Mouse (Mus musculus): ENCODE measurements around the gene Cdk14. TPM values are rescaled to one million over a fixed set of nuclear protein-coding genes. Genes with fewer than 3 reads are reported as not detected.

Gene Cdk14
- polyA plus RNA-seq, 1 experiment from 2014 or later, result 22.7 TPM

GRCm38 (mm10) chr5:4891862-4892704 is 528.0 kb downstream of the Cdk14 start:
- Histone ChIP-seq H3K4me3 (ENCODE audit: low read depth, low read length) (no peak overlapping the region), H3K27ac (replicated peaks; ENCODE audit: low read depth, low read length) (no peak overlapping the region), H3K36me3 (ENCODE audit: control insufficient read depth, insufficient read depth, low read length) (no peaks in the 10 kb centered on the region), H3K4me2 (ENCODE audit: low read depth, severe bottlenecking) (no peak overlapping the region), H3K27me3 (ENCODE audit: control insufficient read depth, insufficient read depth, low read length) (no peaks in the 10 kb centered on the region), H3K4me1 (ENCODE audit: control insufficient read depth, insufficient read depth, low read length) (no peaks in the 10 kb centered on the region), H3K9ac (ENCODE audit: low read length) (no peak overlapping the region), H3K9me3 (ENCODE audit: control insufficient read depth, low read length) (no peaks in the 10 kb centered on the region)
- DNase-seq (ENCODE audit: low spot score) (no peak), ATAC-seq (ENCODE audit: insufficient number of reproducible peaks, low FRiP score, low TSS enrichment, low read depth) (no peak)
- WGBS, result 86% methylated on average over 17 of the region's 17 CpGs

- Histone ChIP-seq H3K9me3 (ENCODE audit: control insufficient read depth, low read length) (no peaks in the 10 kb centered on the region), H3K4me2 (ENCODE audit: low read depth, severe bottlenecking) (no peak overlapping the region), H3K27ac (replicated peaks; ENCODE audit: low read depth, low read length) (no peak overlapping the region), H3K9ac (ENCODE audit: low read length) (no peak overlapping the region), H3K36me3 (ENCODE audit: control insufficient read depth, insufficient read depth, low read length) (no peaks in the 10 kb centered on the region), H3K27me3 (ENCODE audit: control insufficient read depth, insufficient read depth, low read length) (no peaks in the 10 kb centered on the region), H3K4me1 (ENCODE audit: control insufficient read depth, insufficient read depth, low read length) (no peaks in the 10 kb centered on the region), H3K4me3 (ENCODE audit: low read depth, low read length) (no peak overlapping the region)
- no peak for DNase-seq (ENCODE audit: low spot score)
- 88% methylated on average over 4 of the region's 4 CpGs for WGBS
- ATAC-seq (ENCODE audit: insufficient number of reproducible peaks, low FRiP score, low TSS enrichment, low read depth), result no peak
Observed at GRCm38 (mm10) chr5:4887069-4887468, 533.0 kb downstream of the Cdk14 start.

GRCm38 (mm10) chr5:4882841-4883240 is 537.3 kb downstream of the Cdk14 start:
- no peaks in the 10 kb centered on the region for H3K36me3 ChIP-seq (ENCODE audit: control insufficient read depth, insufficient read depth, low read length)
- H3K4me1 ChIP-seq (ENCODE audit: control insufficient read depth, insufficient read depth, low read length), result peaks cover 2% of the 10 kb centered on the region; the same call in 1 of the 2 replicates
- no peak overlapping the region for H3K27ac ChIP-seq (replicated peaks; ENCODE audit: low read depth, low read length)
- H3K9me3 ChIP-seq (ENCODE audit: control insufficient read depth, low read length), result no peaks in the 10 kb centered on the region
- H3K27me3 ChIP-seq (ENCODE audit: control insufficient read depth, insufficient read depth, low read length), result no peaks in the 10 kb centered on the region
- H3K9ac ChIP-seq (ENCODE audit: low read length), result no peak overlapping the region
- no peak for DNase-seq (ENCODE audit: low spot score)
- H3K4me2 ChIP-seq (ENCODE audit: low read depth, severe bottlenecking), result no peak overlapping the region
- 96% methylated on average over 1 of the region's 1 CpGs for WGBS
- ATAC-seq (ENCODE audit: insufficient number of reproducible peaks, low FRiP score, low TSS enrichment, low read depth), result no peak
- no peak overlapping the region for H3K4me3 ChIP-seq (ENCODE audit: low read depth, low read length)

- Histone ChIP-seq H3K36me3 (ENCODE audit: control insufficient read depth, insufficient read depth, low read length) (no peaks in the 10 kb centered on the region), H3K27ac (replicated peaks; ENCODE audit: low read depth, low read length) (no peak overlapping the region), H3K4me3 (ENCODE audit: low read depth, low read length) (no peak overlapping the region), H3K4me2 (ENCODE audit: low read depth, severe bottlenecking) (no peak overlapping the region), H3K27me3 (ENCODE audit: control insufficient read depth, insufficient read depth, low read length) (no peaks in the 10 kb centered on the region), H3K9ac (ENCODE audit: low read length) (no peak overlapping the region), H3K9me3 (ENCODE audit: control insufficient read depth, low read length) (no peaks in the 10 kb centered on the region), H3K4me1 (ENCODE audit: control insufficient read depth, insufficient read depth, low read length) (peaks cover 6% of the 10 kb centered on the region; the same call in 1 of the 2 replicates)
- DNase-seq (ENCODE audit: low spot score), result no peak
- no peak for ATAC-seq (ENCODE audit: insufficient number of reproducible peaks, low FRiP score, low TSS enrichment, low read depth)
- WGBS, result 73% methylated on average over 4 of the region's 4 CpGs
Observed at GRCm38 (mm10) chr5:4880331-4880730, 539.8 kb downstream of the Cdk14 start.

GRCm38 (mm10) chr5:4878934-4879333 is 541.2 kb downstream of the Cdk14 start:
- WGBS, result 59% methylated on average over 3 of the region's 3 CpGs
- Histone ChIP-seq H3K4me3 (ENCODE audit: low read depth, low read length) (no peak overlapping the region), H3K9me3 (ENCODE audit: control insufficient read depth, low read length) (no peaks in the 10 kb centered on the region), H3K4me1 (ENCODE audit: control insufficient read depth, insufficient read depth, low read length) (peaks cover 6% of the 10 kb centered on the region; the same call in 1 of the 2 replicates), H3K9ac (ENCODE audit: low read length) (no peak overlapping the region), H3K27me3 (ENCODE audit: control insufficient read depth, insufficient read depth, low read length) (no peaks in the 10 kb centered on the region), H3K36me3 (ENCODE audit: control insufficient read depth, insufficient read depth, low read length) (no peaks in the 10 kb centered on the region), H3K27ac (replicated peaks; ENCODE audit: low read depth, low read length) (no peak overlapping the region), H3K4me2 (ENCODE audit: low read depth, severe bottlenecking) (no peak overlapping the region)
- DNase-seq (ENCODE audit: low spot score) (no peak), ATAC-seq (ENCODE audit: insufficient number of reproducible peaks, low FRiP score, low TSS enrichment, low read depth) (no peak)

DNA sequence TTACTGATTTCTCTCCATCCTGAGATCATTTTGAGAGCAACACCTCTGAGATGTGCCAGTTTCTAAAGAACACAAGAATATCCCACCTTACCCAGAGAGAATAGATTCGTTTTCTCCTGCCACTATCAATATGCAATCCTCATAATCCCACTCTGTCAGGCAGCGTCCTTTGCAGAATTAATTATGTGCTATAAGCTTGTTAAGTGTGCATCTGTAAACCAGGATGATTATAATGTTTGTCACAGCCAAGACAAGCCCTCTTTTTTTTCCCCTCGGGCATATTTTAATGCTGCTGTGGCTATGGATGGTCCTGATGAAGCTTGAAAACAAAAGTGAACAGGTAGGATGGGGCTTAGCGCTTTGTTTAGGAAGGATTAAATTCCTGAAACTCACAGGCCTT is 542.5 kb downstream of the Cdk14 start:
- 59% methylated on average over 4 of the region's 4 CpGs for WGBS
- no peak overlapping the region for H3K27ac ChIP-seq (replicated peaks; ENCODE audit: low read depth, low read length)
- H3K9ac ChIP-seq (ENCODE audit: low read length), result no peak overlapping the region
- no peaks in the 10 kb centered on the region for H3K36me3 ChIP-seq (ENCODE audit: control insufficient read depth, insufficient read depth, low read length)
- H3K9me3 ChIP-seq (ENCODE audit: control insufficient read depth, low read length), result no peaks in the 10 kb centered on the region
- DNase-seq (ENCODE audit: low spot score), result no peak
- no peak overlapping the region for H3K4me2 ChIP-seq (ENCODE audit: low read depth, severe bottlenecking)
- no peak overlapping the region for H3K4me3 ChIP-seq (ENCODE audit: low read depth, low read length)
- peaks cover 6% of the 10 kb centered on the region; the same call in 1 of the 2 replicates for H3K4me1 ChIP-seq (ENCODE audit: control insufficient read depth, insufficient read depth, low read length)
- H3K27me3 ChIP-seq (ENCODE audit: control insufficient read depth, insufficient read depth, low read length), result no peaks in the 10 kb centered on the region
- no peak for ATAC-seq (ENCODE audit: insufficient number of reproducible peaks, low FRiP score, low TSS enrichment, low read depth)

GRCm38 (mm10) chr5:4877131-4877631 is 542.9 kb downstream of the Cdk14 start:
- Histone ChIP-seq H3K27ac (replicated peaks; ENCODE audit: low read depth, low read length) (no peak overlapping the region), H3K4me2 (ENCODE audit: low read depth, severe bottlenecking) (no peak overlapping the region), H3K36me3 (ENCODE audit: control insufficient read depth, insufficient read depth, low read length) (no peaks in the 10 kb centered on the region), H3K27me3 (ENCODE audit: control insufficient read depth, insufficient read depth, low read length) (no peaks in the 10 kb centered on the region), H3K9ac (ENCODE audit: low read length) (no peak overlapping the region), H3K4me3 (ENCODE audit: low read depth, low read length) (no peak overlapping the region), H3K9me3 (ENCODE audit: control insufficient read depth, low read length) (no peaks in the 10 kb centered on the region), H3K4me1 (ENCODE audit: control insufficient read depth, insufficient read depth, low read length) (peaks cover 6% of the 10 kb centered on the region; the same call in 1 of the 2 replicates)
- DNase-seq (ENCODE audit: low spot score), result peak; percentile 47
- no peak for ATAC-seq (ENCODE audit: insufficient number of reproducible peaks, low FRiP score, low TSS enrichment, low read depth)
- 24% methylated on average over 5 of the region's 5 CpGs for WGBS

GRCm38 (mm10) chr5:4876653-4877091 is 543.4 kb downstream of the Cdk14 start:
- H3K27ac ChIP-seq (replicated peaks; ENCODE audit: low read depth, low read length), result no peak overlapping the region
- H3K4me1 ChIP-seq (ENCODE audit: control insufficient read depth, insufficient read depth, low read length), result peaks cover 6% of the 10 kb centered on the region; the same call in 1 of the 2 replicates
- H3K4me3 ChIP-seq (ENCODE audit: low read depth, low read length), result no peak overlapping the region
- no peak overlapping the region for H3K9ac ChIP-seq (ENCODE audit: low read length)
- no peaks in the 10 kb centered on the region for H3K36me3 ChIP-seq (ENCODE audit: control insufficient read depth, insufficient read depth, low read length)
- no peak overlapping the region for H3K4me2 ChIP-seq (ENCODE audit: low read depth, severe bottlenecking)
- no peak for DNase-seq (ENCODE audit: low spot score)
- ATAC-seq (ENCODE audit: insufficient number of reproducible peaks, low FRiP score, low TSS enrichment, low read depth), result no peak
- no peaks in the 10 kb centered on the region for H3K9me3 ChIP-seq (ENCODE audit: control insufficient read depth, low read length)
- WGBS, result 82% methylated on average over 15 of the region's 15 CpGs
- H3K27me3 ChIP-seq (ENCODE audit: control insufficient read depth, insufficient read depth, low read length), result no peaks in the 10 kb centered on the region

Measured in limb, embryonic 11.5 days (tissue).